Comparison of ENCODE assay signal across 13 mouse cellular contexts in genomic region chr4:155252253-155252652, GRCm38 (mm10). TPM values are rescaled to one million over a fixed set of nuclear protein-coding genes. Genes with fewer than 3 reads are reported as not detected.
DNase-seq lines count a peak whose midpoint lies in the region; ATAC-seq and TF ChIP-seq lines count a peak whose summit lies in the region.
"Had no signal": no experiment of that assay in that cellular context is flagged by ENCODE, and none has a peak within 500 bp of the region (broad histone marks: within the 10 kb centered on the region; RNA-seq: fewer than 3 reads in every experiment).

No protein-coding gene starts in this region.

- H3K9me3 ChIP-seq in hindbrain, postnatal 0 days (ENCODE audit: low read length), result no peaks in the 10 kb centered on the region
- no peaks in the 10 kb centered on the region for H3K9me3 ChIP-seq in hindbrain, embryonic 11.5 days (ENCODE audit: control insufficient read depth, low read length)
- H3K9me3 ChIP-seq in E14TG2a.4 (ENCODE audit: low read length), result no peaks in the 10 kb centered on the region
- no peaks in the 10 kb centered on the region for H3K9me3 ChIP-seq in embryonic facial prominence, embryonic 13.5 days
- H3K9me3 ChIP-seq in forebrain, postnatal 0 days (ENCODE audit: low read length), result no peaks in the 10 kb centered on the region

- intact Hi-C loops in gastrocnemius, adult 2 months (cut with DNase I), result loop anchor here (5.0 kb wide), 1 partner anchor 55 kb away; no protein-coding TSS in a partner anchor

- no peak overlapping the region for H3K4me3 ChIP-seq in hindbrain, postnatal 0 days (ENCODE audit: low read length)
- H3K4me3 ChIP-seq in hindbrain, embryonic 11.5 days (ENCODE audit: low read depth, low read length), result no peak overlapping the region
- 0 out of 2 replicates have a peak overlapping the region, but pooled peaks have one; percentile 87 for H3K4me3 ChIP-seq in E14TG2a.4 (replicated peaks; ENCODE audit: low read length)
- H3K4me3 ChIP-seq in embryonic facial prominence, embryonic 13.5 days, result no peak overlapping the region
- H3K4me3 ChIP-seq in forebrain, postnatal 0 days (ENCODE audit: low read depth, low read length), result no peak overlapping the region
- H3K4me3 ChIP-seq in gastrocnemius, adult 2 months, result no peak overlapping the region

- 0 out of 2 replicates have a peak overlapping the region, but pooled peaks have one; percentile 18 for H3K4me2 ChIP-seq in hindbrain, postnatal 0 days (ENCODE audit: low read depth, low read length)
- no peak overlapping the region for H3K4me2 ChIP-seq in hindbrain, embryonic 11.5 days (replicated peaks; ENCODE audit: low read depth, low read length)
- peak overlapping the region; percentile 92; the same call in 1 of the 2 replicates for H3K4me2 ChIP-seq in embryonic facial prominence, embryonic 13.5 days
- H3K4me2 ChIP-seq in forebrain, postnatal 0 days (ENCODE audit: low read depth), result peak overlapping the region; percentile 96

- H3K27ac ChIP-seq in hindbrain, postnatal 0 days, result no peak overlapping the region
- H3K27ac ChIP-seq in hindbrain, embryonic 11.5 days (ENCODE audit: low read depth, low read length), result no peak overlapping the region
- no peak overlapping the region for H3K27ac ChIP-seq in embryonic facial prominence, embryonic 13.5 days
- H3K27ac ChIP-seq in forebrain, postnatal 0 days (ENCODE audit: low read depth, low read length), result no peak overlapping the region
- no peak overlapping the region for H3K27ac ChIP-seq in gastrocnemius, adult 2 months
- H3K27ac ChIP-seq: liver, embryonic 14.5 days had no signal

- H3K36me3 ChIP-seq in hindbrain, postnatal 0 days (ENCODE audit: insufficient read depth, low read length), result no peaks in the 10 kb centered on the region; the same call in 1 of the 2 replicates
- H3K36me3 ChIP-seq in hindbrain, embryonic 11.5 days (ENCODE audit: control insufficient read depth, insufficient read depth, low read length), result no peaks in the 10 kb centered on the region
- H3K36me3 ChIP-seq in E14TG2a.4 (ENCODE audit: insufficient read depth, low read length), result peaks cover 39% of the 10 kb centered on the region
- peaks cover 27% of the 10 kb centered on the region for H3K36me3 ChIP-seq in embryonic facial prominence, embryonic 13.5 days
- peaks cover 13% of the 10 kb centered on the region; the same call in 1 of the 2 replicates for H3K36me3 ChIP-seq in forebrain, postnatal 0 days (ENCODE audit: insufficient read depth)

- 0 out of 2 replicates have a peak, but pooled peaks cover 6% of the 10 kb centered on the region for H3K4me1 ChIP-seq in hindbrain, postnatal 0 days (ENCODE audit: insufficient read depth, low read length)
- H3K4me1 ChIP-seq in hindbrain, embryonic 11.5 days (replicated peaks; ENCODE audit: control insufficient read depth, insufficient read depth, low read length), result no peaks in the 10 kb centered on the region; the same call in none of the 2 replicates
- H3K4me1 ChIP-seq in E14TG2a.4 (replicated peaks; ENCODE audit: low read depth, low read length), result peaks cover 34% of the 10 kb centered on the region
- H3K4me1 ChIP-seq in embryonic facial prominence, embryonic 13.5 days, result peaks cover 36% of the 10 kb centered on the region
- peaks cover 28% of the 10 kb centered on the region for H3K4me1 ChIP-seq in forebrain, postnatal 0 days (ENCODE audit: insufficient read depth)

- WGBS in hindbrain, postnatal 0 days, result 74% methylated on average over 6 of the region's 6 CpGs
- 89% methylated on average over 6 of the region's 6 CpGs for WGBS in hindbrain, embryonic 11.5 days
- 79% methylated on average over 6 of the region's 6 CpGs for WGBS in embryonic facial prominence, embryonic 13.5 days
- WGBS in forebrain, postnatal 0 days, result 81% methylated on average over 6 of the region's 6 CpGs

- H3K9ac ChIP-seq in hindbrain, postnatal 0 days (replicated peaks; ENCODE audit: low read length), result peak overlapping the region; percentile 13; the same call in 1 of the 2 replicates
- no peak overlapping the region for H3K9ac ChIP-seq in hindbrain, embryonic 11.5 days (ENCODE audit: low read depth, low read length)
- H3K9ac ChIP-seq in embryonic facial prominence, embryonic 13.5 days, result peak overlapping the region; percentile 44
- H3K9ac ChIP-seq in forebrain, postnatal 0 days, result peak overlapping the region; percentile 22; the same call in 1 of the 2 replicates
- H3K9ac ChIP-seq: liver, embryonic 14.5 days had no signal

- no peak for TF ChIP-seq CTCF in hindbrain, postnatal 0 days (IDR thresholded peaks at IDR 0.05; ENCODE audit: low read depth)
- no peak for TF ChIP-seq CTCF in E14TG2a.4 (conservative IDR thresholded peaks at IDR 0.05; ENCODE audit: low read length)
- no peak for TF ChIP-seq CTCF in forebrain, postnatal 0 days (IDR thresholded peaks at IDR 0.05; ENCODE audit: low read depth)
- no peak for TF ChIP-seq CTCF in gastrocnemius, adult 2 months (IDR thresholded peaks at IDR 0.05)

- no peak for DNase-seq in hindbrain, postnatal 0 days (ENCODE audit: low spot score)
- no peak for DNase-seq in hindbrain, embryonic 11.5 days (ENCODE audit: low spot score)
- no peak for DNase-seq in forebrain, postnatal 0 days
- DNase-seq in ovary, postnatal 36 days (ENCODE audit: low spot score), result no peak
- no peak for DNase-seq in gastrocnemius, adult 2 months
- DNase-seq in lung, adult 18-20 months, result no peak
- DNase-seq: adrenal gland, postnatal 36 days; heart, adult 18-20 months; kidney, adult 11 months had no signal

- H3K27me3 ChIP-seq in hindbrain, postnatal 0 days (ENCODE audit: insufficient read depth, low read length), result no peaks in the 10 kb centered on the region
- no peaks in the 10 kb centered on the region for H3K27me3 ChIP-seq in hindbrain, embryonic 11.5 days (ENCODE audit: control insufficient read depth, insufficient read depth, low read length)
- no peaks in the 10 kb centered on the region for H3K27me3 ChIP-seq in E14TG2a.4 (ENCODE audit: insufficient read depth, low read length)
- H3K27me3 ChIP-seq in embryonic facial prominence, embryonic 13.5 days, result no peaks in the 10 kb centered on the region
- no peaks in the 10 kb centered on the region for H3K27me3 ChIP-seq in forebrain, postnatal 0 days (ENCODE audit: insufficient read depth, low read length)

- no peak for ATAC-seq in hindbrain, postnatal 0 days
- no peak for ATAC-seq in hindbrain, embryonic 11.5 days (ENCODE audit: low FRiP score)
- no peak for ATAC-seq in embryonic facial prominence, embryonic 13.5 days (ENCODE audit: insufficient number of reproducible peaks, insufficient read depth, low FRiP score, low TSS enrichment, low read depth)
- no peak for ATAC-seq in forebrain, postnatal 0 days
- ATAC-seq: CD4-positive, CD25-positive, alpha-beta regulatory T cell, adult 4 months had no signal

RNA-seq across cellular contexts. Expression of gene Faap20, which starts 2.7 kb away (rescaled TPM):
- 51.2 and 61.4 TPM in 2 replicates for total RNA-seq in hindbrain, postnatal 0 days (2014; rRNA removed)
- polyA plus RNA-seq in hindbrain, postnatal 0 days (2015; fragmentation: Nextera tagmentation; extraction: Ambion mirVana), result 60.8 and 62.5 TPM in 2 replicates
- polyA plus RNA-seq in hindbrain, embryonic 11.5 days (2014; fragmentation: Nextera tagmentation; extraction: Ambion mirVana), result 99.0 and 99.3 TPM in 2 replicates
- 77.4 and 80.0 TPM in 2 replicates for polyA plus RNA-seq in embryonic facial prominence, embryonic 13.5 days (2015; fragmentation: Nextera tagmentation; extraction: Ambion mirVana)
- 48.7 and 51.8 TPM in 2 replicates for total RNA-seq in forebrain, postnatal 0 days (2014; rRNA removed)
- polyA plus RNA-seq in forebrain, postnatal 0 days (2015; fragmentation: Nextera tagmentation; extraction: Ambion mirVana), result 59.9 and 60.7 TPM in 2 replicates
- 1 to 10 TPM; 4.6 to 6.1 TPM for total RNA-seq in gastrocnemius, adult 2 months (2021)

RNA-seq across cellular contexts. Expression of gene Ski, which starts 29.9 kb away (rescaled TPM):
- 69.8 and 71.3 TPM in 2 replicates for total RNA-seq in hindbrain, postnatal 0 days (2014; rRNA removed)
- polyA plus RNA-seq in hindbrain, postnatal 0 days (2015; fragmentation: Nextera tagmentation; extraction: Ambion mirVana), result 8.8 and 9.5 TPM in 2 replicates
- 13.4 and 21.0 TPM in 2 replicates for polyA plus RNA-seq in hindbrain, embryonic 11.5 days (2014; fragmentation: Nextera tagmentation; extraction: Ambion mirVana)
- polyA plus RNA-seq in embryonic facial prominence, embryonic 13.5 days (2015; fragmentation: Nextera tagmentation; extraction: Ambion mirVana), result 21.5 and 24.9 TPM in 2 replicates
- total RNA-seq in forebrain, postnatal 0 days (2014; rRNA removed), result 66.9 and 68.7 TPM in 2 replicates
- polyA plus RNA-seq in forebrain, postnatal 0 days (2015; fragmentation: Nextera tagmentation; extraction: Ambion mirVana), result 11.7 and 12.2 TPM in 2 replicates
- 10 to 100 TPM; 28.5 to 35.6 TPM for total RNA-seq in gastrocnemius, adult 2 months (2021)
